Mouse (Mus musculus) ES-Bruce4 (cell line): ENCODE data around the gene Rbm38.

ENCODE experiments used
- CTCF ChIP-seq: IDR thresholded peaks from one replicate; pipeline ENCODE4 v1.8.1; 2011; ENCODE audit warnings: low read depth, low read length
- POLR2A ChIP-seq: IDR thresholded peaks from one replicate; pipeline ENCODE4 v1.8.1; 2011; ENCODE audit warnings: low read length; ENCODE audit not compliant: insufficient read depth

DNA sequence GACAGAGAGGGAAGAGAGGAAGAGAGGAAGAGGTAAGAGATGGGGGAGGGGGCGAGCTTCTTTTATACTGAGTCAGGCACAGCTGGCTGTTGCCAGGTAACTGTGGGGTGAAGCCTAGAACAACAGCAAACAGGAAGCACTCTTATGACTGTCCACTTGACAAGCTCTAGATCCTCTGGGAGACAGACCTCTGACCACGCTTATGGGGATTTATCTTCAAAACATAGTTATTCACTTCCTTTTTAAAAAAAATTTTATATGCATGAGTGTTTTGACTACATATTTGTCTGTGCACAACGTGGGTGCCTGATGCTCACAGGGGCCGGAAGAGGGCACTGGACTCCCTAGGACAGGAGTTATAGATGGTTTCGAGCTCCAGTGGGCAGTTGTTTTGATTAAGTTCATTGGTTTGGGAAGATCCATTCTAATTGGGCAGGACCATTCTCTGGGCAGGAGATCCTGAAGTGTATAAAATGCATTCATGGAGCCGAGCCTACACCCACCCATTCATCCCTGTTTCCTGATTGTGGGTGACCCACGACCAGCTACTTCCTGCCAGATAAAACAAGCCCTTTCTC is 43.5 kb upstream of the Rbm38 start:
- no peak for TF ChIP-seq POLR2A
- no peak for TF ChIP-seq CTCF
